Mouse (Mus musculus) small intestine, adult 2 months (tissue): Measurements from ENCODE around the gene Cbr2. TPM values are rescaled to one million over a fixed set of nuclear protein-coding genes. Genes with fewer than 3 reads are reported as not detected.

Experiments
- H3K27ac ChIP-seq: fragments of 200-500 bp; 2 replicates; pipeline ENCODE4 v1.5.1; 2012; ENCODE audit warnings: low read depth, low read length, control low read depth, inconsistent platforms; ENCODE audit not compliant: insufficient read depth
- H3K27me3 ChIP-seq: fragments of 200-500 bp; 2 replicates; pipeline ENCODE4 v1.6.1; 2012; ENCODE audit warnings: mild to moderate bottlenecking, moderate library complexity, low read length, inconsistent platforms; ENCODE audit not compliant: control insufficient read depth, insufficient read depth
- H3K36me3 ChIP-seq: fragments of 200-500 bp; 2 replicates; pipeline ENCODE4 v1.6.1; 2012; ENCODE audit warnings: mild to moderate bottlenecking, low read length, control low read depth, inconsistent platforms; ENCODE audit not compliant: control insufficient read depth, insufficient read depth
- H3K4me1 ChIP-seq: fragments of 200-500 bp; 2 replicates; pipeline ENCODE4 v1.6.1; 2012; ENCODE audit warnings: low read length, inconsistent platforms, mixed read lengths; ENCODE audit not compliant: control insufficient read depth, insufficient read depth, insufficient read length
- H3K4me3 ChIP-seq: fragments of 200-500 bp; 2 replicates; pipeline ENCODE4 v1.5.1; 2012; ENCODE audit warnings: low read depth, mild to moderate bottlenecking, control low read depth, inconsistent platforms, low read length, moderate library complexity
- CTCF ChIP-seq: fragments of 200-500 bp; IDR thresholded peaks from 2 replicates; pipeline ENCODE4 v1.5.1; 2012; ENCODE audit warnings: low read depth, mild to moderate bottlenecking, control low read depth, inconsistent platforms, low read length, moderate library complexity, mixed read lengths; ENCODE audit not compliant: insufficient replicate concordance, insufficient read length; ENCODE audit errors: extremely low read depth
- POLR2A ChIP-seq: fragments of 200-500 bp; IDR thresholded peaks from 2 replicates; pipeline ENCODE4 v1.6.1; 2012; ENCODE audit warnings: low read depth, mild to moderate bottlenecking, control low read depth, inconsistent platforms, low read length, moderate library complexity
- WGBS: fragments of 180-500 bp; shearing (Covaris S2); methylation state at CpG from one replicate; pipeline ENCODE4 v1.1.7; 2018; 5-methylcytosine and 5-hydroxymethylcytosine counted together
- polyA plus RNA-seq: library from polyadenylated mRNA; depleted of rRNA; stranded (reverse); fragments of >200 nt; gene quantifications from 2 replicates; pipeline ENCODE4 v1.2.3, GENCODE M21; 2012

Gene Cbr2
- polyA plus RNA-seq, 1 experiment: 1.2 TPM

GRCm38 (mm10) chr11:120722761-120723382, 9.0 kb downstream of the Cbr2 start:
- Histone ChIP-seq H3K4me1 (peaks cover 16% of the 10 kb centered on the region), H3K27me3 (no peaks in the 10 kb centered on the region), H3K4me3 (no peak overlapping the region), H3K27ac (no peak overlapping the region), H3K36me3 (peaks cover 11% of the 10 kb centered on the region)
- TF ChIP-seq CTCF (no peak), POLR2A (no peak)
- WGBS: 86% methylated on average over 11 of the region's 11 CpGs

GRCm38 (mm10) chr11:120722067-120722630, 9.8 kb downstream of the Cbr2 start:
- Histone ChIP-seq H3K27ac (no peak overlapping the region), H3K4me3 (peak overlapping the region; percentile 62), H3K27me3 (no peaks in the 10 kb centered on the region), H3K4me1 (peaks cover 16% of the 10 kb centered on the region), H3K36me3 (peaks cover 12% of the 10 kb centered on the region)
- WGBS: 21% methylated on average over 21 of the region's 21 CpGs
- no peak for TF ChIP-seq POLR2A
- TF ChIP-seq CTCF: no peak

- Histone ChIP-seq H3K4me3 (peak within 1 kb of the TSS; percentile 62), H3K4me1 (peaks cover 13% of the 10 kb centered on the region), H3K27ac (no peak within 1 kb of the TSS), H3K36me3 (peaks cover 15% of the 10 kb centered on the region), H3K27me3 (no peaks in the 10 kb centered on the region)
- TF ChIP-seq POLR2A: no peak
- TF ChIP-seq CTCF: no peak
- 2% methylated on average over 90 of the region's 90 CpGs for WGBS
These were observed 10.5 kb downstream of the Cbr2 start, which contains the start of gene Rac3 for GRCm38 (mm10) chr11:120721124-120722066. Gene Rac3 (plus strand): TSS chr11:120721470.

- TF ChIP-seq CTCF (peak; percentile 94), POLR2A (no peak)
- no peaks in the 10 kb centered on the region for H3K27me3 ChIP-seq
- H3K4me1 ChIP-seq: peaks cover 11% of the 10 kb centered on the region
- H3K27ac ChIP-seq: no peak overlapping the region
- H3K4me3 ChIP-seq: peak overlapping the region; percentile 62
- 9% methylated on average over 17 of the region's 17 CpGs for whole genome bisulfite sequencing
- H3K36me3 ChIP-seq: peaks cover 13% of the 10 kb centered on the region
These were observed 11.5 kb downstream of the Cbr2 start for GRCm38 (mm10) chr11:120720450-120720849.

GRCm38 (mm10) chr11:120719841-120720376, 12.0 kb downstream of the Cbr2 start:
- H3K27ac ChIP-seq: no peak overlapping the region
- H3K4me3 ChIP-seq: no peak overlapping the region
- WGBS: 93% methylated on average over 13 of the region's 13 CpGs
- peaks cover 11% of the 10 kb centered on the region for H3K4me1 ChIP-seq
- no peak for TF ChIP-seq POLR2A
- TF ChIP-seq CTCF: no peak
- no peaks in the 10 kb centered on the region for H3K27me3 ChIP-seq
- peaks cover 12% of the 10 kb centered on the region for H3K36me3 ChIP-seq

GRCm38 (mm10) chr11:120719242-120719641, 12.7 kb downstream of the Cbr2 start:
- peaks cover 18% of the 10 kb centered on the region for H3K4me1 ChIP-seq
- no peak for TF ChIP-seq POLR2A
- no peak for TF ChIP-seq CTCF
- H3K27ac ChIP-seq: no peak overlapping the region
- H3K36me3 ChIP-seq: peaks cover 12% of the 10 kb centered on the region
- H3K4me3 ChIP-seq: no peak overlapping the region
- no peaks in the 10 kb centered on the region for H3K27me3 ChIP-seq
- WGBS: 95% methylated on average over 9 of the region's 9 CpGs
